Mouse (Mus musculus): ENCODE results near the gene Pdcd6ip. TPM values are rescaled to one million over a fixed set of nuclear protein-coding genes. Genes with fewer than 3 reads are reported as not detected.

Gene Pdcd6ip
- polyA plus RNA-seq, 1 experiment from 2014 or later = 59.9 TPM

GRCm38 (mm10) chr9:113719063-113719462 is 11.0 kb upstream of the Pdcd6ip start:
- WGBS = 40% methylated on average over 5 of the region's 5 CpGs
- ATAC-seq (ENCODE audit: insufficient number of reproducible peaks, insufficient read depth, low FRiP score, low read depth) = no peak
- Histone ChIP-seq H3K9me3 (ENCODE audit: control insufficient read depth, low read length) (no peaks in the 10 kb centered on the region), H3K9ac (ENCODE audit: low read length) (no peak overlapping the region), H3K4me1 (ENCODE audit: control insufficient read depth in 2 of 2, insufficient read depth in 2 of 2, low read length in 2 of 2) (no peaks in the 10 kb centered on the region), H3K27me3 (ENCODE audit: control insufficient read depth, insufficient read depth, low read length) (no peaks in the 10 kb centered on the region), H3K4me2 (ENCODE audit: low read length) (no peak overlapping the region), H3K36me3 (ENCODE audit: control insufficient read depth, insufficient read depth, low read length) (no peaks in the 10 kb centered on the region), H3K27ac (replicated peaks in 1 of 2; ENCODE audit: control insufficient read depth in 1 of 2, insufficient read depth in 1 of 2, low read depth in 2 of 2, low read length in 2 of 2) (no peak overlapping the region), H3K4me3 (ENCODE audit: control insufficient read depth in 1 of 2, insufficient read depth in 1 of 2, low read depth in 1 of 2, low read length in 2 of 2) (no peak overlapping the region)

- no peak overlapping the region for H3K9ac ChIP-seq (ENCODE audit: low read length)
- no peak overlapping the region for H3K4me2 ChIP-seq (ENCODE audit: low read length)
- peaks cover 5 to 11% of the 10 kb centered on the region in 2 experiments for H3K4me1 ChIP-seq (ENCODE audit: control insufficient read depth in 2 of 2, insufficient read depth in 2 of 2, low read length in 2 of 2)
- WGBS = 73% methylated on average over 12 of the region's 12 CpGs
- H3K9me3 ChIP-seq (ENCODE audit: control insufficient read depth, low read length) = no peaks in the 10 kb centered on the region
- H3K36me3 ChIP-seq (ENCODE audit: control insufficient read depth, insufficient read depth, low read length) = no peaks in the 10 kb centered on the region
- H3K27me3 ChIP-seq (ENCODE audit: control insufficient read depth, insufficient read depth, low read length) = no peaks in the 10 kb centered on the region
- ATAC-seq (ENCODE audit: insufficient number of reproducible peaks, insufficient read depth, low FRiP score, low read depth) = no peak
- no peak overlapping the region for H3K4me3 ChIP-seq (ENCODE audit: control insufficient read depth in 1 of 2, insufficient read depth in 1 of 2, low read depth in 1 of 2, low read length in 2 of 2)
- no peak overlapping the region for H3K27ac ChIP-seq (replicated peaks in 1 of 2; ENCODE audit: control insufficient read depth in 1 of 2, insufficient read depth in 1 of 2, low read depth in 2 of 2, low read length in 2 of 2)
Observed at GRCm38 (mm10) chr9:113710871-113711270, 2.8 kb upstream of the Pdcd6ip start.

- Histone ChIP-seq H3K4me1 (ENCODE audit: control insufficient read depth in 2 of 2, insufficient read depth in 2 of 2, low read length in 2 of 2) (peaks cover 5 to 19% of the 10 kb centered on the region in 2 experiments), H3K27me3 (ENCODE audit: control insufficient read depth, insufficient read depth, low read length) (no peaks in the 10 kb centered on the region), H3K4me2 (ENCODE audit: low read length) (peak overlapping the region; percentile 76), H3K4me3 (ENCODE audit: control insufficient read depth in 1 of 2, insufficient read depth in 1 of 2, low read depth in 1 of 2, low read length in 2 of 2) (peak overlapping the region; percentile 80 to 95), H3K27ac (replicated peaks in 1 of 2; ENCODE audit: control insufficient read depth in 1 of 2, insufficient read depth in 1 of 2, low read depth in 2 of 2, low read length in 2 of 2) (peak overlapping the region in 1 of 2 experiments; percentile 96; a peak in 2 of 4 replicates), H3K9ac (ENCODE audit: low read length) (peak overlapping the region; percentile 95), H3K9me3 (ENCODE audit: control insufficient read depth, low read length) (no peaks in the 10 kb centered on the region), H3K36me3 (ENCODE audit: control insufficient read depth, insufficient read depth, low read length) (no peaks in the 10 kb centered on the region)
- 51% methylated on average over 19 of the region's 19 CpGs for WGBS
- ATAC-seq (ENCODE audit: insufficient number of reproducible peaks, insufficient read depth, low FRiP score, low read depth) = no peak
Observed at GRCm38 (mm10) chr9:113708361-113709280, 562 bp upstream of the Pdcd6ip start.

- WGBS = 35% methylated on average over 9 of the region's 9 CpGs
- Histone ChIP-seq H3K9ac (ENCODE audit: low read length) (peak overlapping the region; percentile 95), H3K4me3 (ENCODE audit: control insufficient read depth in 1 of 2, insufficient read depth in 1 of 2, low read depth in 1 of 2, low read length in 2 of 2) (peak overlapping the region; percentile 45 to 95), H3K36me3 (ENCODE audit: control insufficient read depth, insufficient read depth, low read length) (no peaks in the 10 kb centered on the region), H3K27ac (replicated peaks in 1 of 2; ENCODE audit: control insufficient read depth in 1 of 2, insufficient read depth in 1 of 2, low read depth in 2 of 2, low read length in 2 of 2) (peak overlapping the region in 1 of 2 experiments; percentile 51; a peak in 1 of 4 replicates), H3K4me1 (ENCODE audit: control insufficient read depth in 2 of 2, insufficient read depth in 2 of 2, low read length in 2 of 2) (peaks cover 5 to 19% of the 10 kb centered on the region in 2 experiments), H3K27me3 (ENCODE audit: control insufficient read depth, insufficient read depth, low read length) (no peaks in the 10 kb centered on the region), H3K9me3 (ENCODE audit: control insufficient read depth, low read length) (no peaks in the 10 kb centered on the region), H3K4me2 (ENCODE audit: low read length) (peak overlapping the region; percentile 76)
- ATAC-seq (ENCODE audit: insufficient number of reproducible peaks, insufficient read depth, low FRiP score, low read depth) = no peak
Observed at GRCm38 (mm10) chr9:113706841-113707240, 1.2 kb downstream of the Pdcd6ip start.

GRCm38 (mm10) chr9:113706108-113706507 is 2.0 kb downstream of the Pdcd6ip start:
- Histone ChIP-seq H3K4me2 (ENCODE audit: low read length) (peak overlapping the region; percentile 76), H3K9ac (ENCODE audit: low read length) (peak overlapping the region; percentile 95), H3K36me3 (ENCODE audit: control insufficient read depth, insufficient read depth, low read length) (no peaks in the 10 kb centered on the region), H3K4me3 (ENCODE audit: control insufficient read depth in 1 of 2, insufficient read depth in 1 of 2, low read depth in 1 of 2, low read length in 2 of 2) (peak overlapping the region; percentile 45 to 95; a peak in 3 of 4 replicates), H3K27me3 (ENCODE audit: control insufficient read depth, insufficient read depth, low read length) (no peaks in the 10 kb centered on the region), H3K27ac (replicated peaks in 1 of 2; ENCODE audit: control insufficient read depth in 1 of 2, insufficient read depth in 1 of 2, low read depth in 2 of 2, low read length in 2 of 2) (peak overlapping the region in 1 of 2 experiments; percentile 51; a peak in 1 of 4 replicates), H3K9me3 (ENCODE audit: control insufficient read depth, low read length) (no peaks in the 10 kb centered on the region), H3K4me1 (ENCODE audit: control insufficient read depth in 2 of 2, insufficient read depth in 2 of 2, low read length in 2 of 2) (peaks cover 5 to 22% of the 10 kb centered on the region in 2 experiments)
- ATAC-seq (ENCODE audit: insufficient number of reproducible peaks, insufficient read depth, low FRiP score, low read depth) = no peak
- WGBS = 54% methylated on average over 2 of the region's 2 CpGs

- Histone ChIP-seq H3K36me3 (ENCODE audit: control insufficient read depth, insufficient read depth, low read length) (peaks cover 24% of the 10 kb centered on the region), H3K4me1 (ENCODE audit: control insufficient read depth in 2 of 2, insufficient read depth in 2 of 2, low read length in 2 of 2) (peaks cover 1 to 22% of the 10 kb centered on the region in 2 experiments), H3K9me3 (ENCODE audit: control insufficient read depth, low read length) (no peaks in the 10 kb centered on the region), H3K27me3 (ENCODE audit: control insufficient read depth, insufficient read depth, low read length) (no peaks in the 10 kb centered on the region), H3K27ac (replicated peaks in 1 of 2; ENCODE audit: control insufficient read depth in 1 of 2, insufficient read depth in 1 of 2, low read depth in 2 of 2, low read length in 2 of 2) (0 out of 4 replicates have a peak overlapping the region, but pooled peaks of 1 of the 2 experiments have one; percentile 38), H3K4me2 (ENCODE audit: low read length) (no peak overlapping the region), H3K4me3 (ENCODE audit: control insufficient read depth in 1 of 2, insufficient read depth in 1 of 2, low read depth in 1 of 2, low read length in 2 of 2) (no peak overlapping the region), H3K9ac (ENCODE audit: low read length) (no peak overlapping the region)
- 78% methylated on average over 5 of the region's 5 CpGs for WGBS
- no peak for ATAC-seq (ENCODE audit: insufficient number of reproducible peaks, insufficient read depth, low FRiP score, low read depth)
Observed at GRCm38 (mm10) chr9:113701441-113702160, 6.5 kb downstream of the Pdcd6ip start.

GRCm38 (mm10) chr9:113687461-113687860 is 20.6 kb downstream of the Pdcd6ip start:
- Histone ChIP-seq H3K27me3 (ENCODE audit: control insufficient read depth, insufficient read depth, low read length) (no peaks in the 10 kb centered on the region), H3K36me3 (ENCODE audit: control insufficient read depth, insufficient read depth, low read length) (peaks cover 86% of the 10 kb centered on the region), H3K4me2 (ENCODE audit: low read length) (no peak overlapping the region), H3K27ac (replicated peaks in 1 of 2; ENCODE audit: control insufficient read depth in 1 of 2, insufficient read depth in 1 of 2, low read depth in 2 of 2, low read length in 2 of 2) (no peak overlapping the region), H3K4me1 (ENCODE audit: control insufficient read depth in 2 of 2, insufficient read depth in 2 of 2, low read length in 2 of 2) (peaks cover 0 to 8% of the 10 kb centered on the region in 2 experiments; a peak in 3 of 4 replicates), H3K4me3 (ENCODE audit: control insufficient read depth in 1 of 2, insufficient read depth in 1 of 2, low read depth in 1 of 2, low read length in 2 of 2) (no peak overlapping the region), H3K9me3 (ENCODE audit: control insufficient read depth, low read length) (no peaks in the 10 kb centered on the region), H3K9ac (ENCODE audit: low read length) (no peak overlapping the region)
- no peak for ATAC-seq (ENCODE audit: insufficient number of reproducible peaks, insufficient read depth, low FRiP score, low read depth)
- WGBS = 90% methylated on average over 12 of the region's 12 CpGs

All from heart, embryonic 14.5 days (tissue).